Mouse (Mus musculus) limb, embryonic 12.5 days (tissue): Measurements from ENCODE around the gene Psmb2. TPM values are rescaled to one million over a fixed set of nuclear protein-coding genes. Genes with fewer than 3 reads are reported as not detected.

ENCODE experiments used
- ATAC-seq: fragments of 200-750 bp; cut with Nextera tagmentation; 2 replicates; pipeline ENCODE4 v1.8.0; 2017; ENCODE audit warnings: low read depth, moderate TSS enrichment; ENCODE audit not compliant: insufficient number of reproducible peaks, insufficient read depth, low FRiP score, low TSS enrichment
- H3K27ac ChIP-seq: fragments of 300-500 bp; sonication (generic); 2 replicates; pipeline ENCODE4 v1.5.1; 2016; ENCODE audit warnings: mild to moderate bottlenecking, moderate library complexity
- H3K27me3 ChIP-seq: fragments of 300-500 bp; sonication (generic); 2 replicates; pipeline ENCODE4 v1.6.1; 2016; ENCODE audit warnings: mild to moderate bottlenecking, moderate library complexity
- H3K36me3 ChIP-seq: fragments of 300-500 bp; sonication (generic); 2 replicates; pipeline ENCODE4 v1.6.1; 2016; ENCODE audit warnings: mild to moderate bottlenecking, moderate library complexity
- H3K4me1 ChIP-seq: fragments of 300-500 bp; sonication (generic); replicated peaks from 2 replicates; pipeline ENCODE4 v1.6.1; 2016
- H3K4me2 ChIP-seq: fragments of 300-500 bp; sonication (generic); 2 replicates; pipeline ENCODE4 v1.6.1; 2016; ENCODE audit warnings: mild to moderate bottlenecking, moderate library complexity
- H3K4me3 ChIP-seq: fragments of 300-500 bp; sonication (generic); replicated peaks from 2 replicates; pipeline ENCODE4 v1.5.1; 2016; ENCODE audit warnings: mild to moderate bottlenecking
- H3K9ac ChIP-seq: fragments of 300-500 bp; sonication (generic); replicated peaks from 2 replicates; pipeline ENCODE4 v1.6.1; 2016; ENCODE audit warnings: mild to moderate bottlenecking, moderate library complexity
- H3K9me3 ChIP-seq: fragments of 300-500 bp; sonication (generic); 2 replicates; pipeline ENCODE4 v1.6.1; 2016; ENCODE audit warnings: mild to moderate bottlenecking, moderate library complexity
- WGBS: fragments of 180-500 bp; shearing (Covaris S2); methylation state at CpG from one replicate; pipeline ENCODE4 v1.1.7; 2016; 5-methylcytosine and 5-hydroxymethylcytosine counted together
- polyA plus RNA-seq: library from polyadenylated mRNA; unstranded; fragments of >200 nt; fragmentation: Nextera tagmentation; extraction: Ambion mirVana; gene quantifications from 2 replicates; pipeline ENCODE4 v1.2.1, GENCODE M21; 2016

The Psmb2 gene
- polyA plus RNA-seq, 1 experiment from 2014 or later = 491 TPM

DNA sequence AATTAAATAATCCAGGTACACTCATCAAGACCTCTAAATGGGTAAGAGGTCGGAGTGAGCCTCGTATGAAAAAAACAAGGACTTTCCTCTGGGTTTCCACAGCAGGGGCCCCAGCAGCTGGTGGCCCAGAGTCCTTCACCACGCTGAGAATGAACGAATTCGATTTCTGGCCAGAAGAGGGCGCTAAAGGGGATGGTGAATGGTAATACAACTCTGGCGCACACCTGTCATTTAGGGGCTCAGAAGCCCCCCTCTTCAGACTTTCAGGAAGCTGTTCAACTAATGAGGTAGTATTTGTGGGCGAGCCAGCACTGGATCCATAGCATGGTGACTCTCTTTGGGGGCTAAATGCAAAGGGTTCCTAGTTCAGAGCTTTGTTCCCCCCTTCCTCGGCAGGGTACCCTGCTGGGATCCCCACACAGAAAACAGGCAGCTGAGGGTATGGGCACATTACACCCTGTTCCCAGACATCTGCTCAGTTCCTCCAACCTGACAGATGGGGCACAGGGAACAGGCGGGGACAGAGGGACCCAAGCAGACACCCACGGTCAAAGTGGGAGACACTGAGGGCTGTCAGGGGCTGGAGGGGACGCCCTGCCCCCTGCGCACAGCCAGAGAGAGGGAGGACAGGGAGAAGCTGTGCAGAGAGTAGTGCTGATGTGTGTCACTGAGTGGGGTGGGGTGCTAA lies 68.2 kb downstream of the Psmb2 start:
- Histone ChIP-seq H3K4me1 (peaks cover 33% of the 10 kb centered on the region), H3K4me2 (no peak overlapping the region), H3K27me3 (peaks cover 6% of the 10 kb centered on the region; the same call in 1 of the 2 replicates), H3K9me3 (no peaks in the 10 kb centered on the region), H3K27ac (peak overlapping the region; percentile 4; the same call in 1 of the 2 replicates), H3K9ac (no peak overlapping the region), H3K36me3 (peaks cover 64% of the 10 kb centered on the region), H3K4me3 (no peak overlapping the region)
- WGBS = 40% methylated on average over 13 of the region's 13 CpGs
- ATAC-seq = 0 out of 2 replicates have a peak, but pooled peaks have one; percentile 32

DNA sequence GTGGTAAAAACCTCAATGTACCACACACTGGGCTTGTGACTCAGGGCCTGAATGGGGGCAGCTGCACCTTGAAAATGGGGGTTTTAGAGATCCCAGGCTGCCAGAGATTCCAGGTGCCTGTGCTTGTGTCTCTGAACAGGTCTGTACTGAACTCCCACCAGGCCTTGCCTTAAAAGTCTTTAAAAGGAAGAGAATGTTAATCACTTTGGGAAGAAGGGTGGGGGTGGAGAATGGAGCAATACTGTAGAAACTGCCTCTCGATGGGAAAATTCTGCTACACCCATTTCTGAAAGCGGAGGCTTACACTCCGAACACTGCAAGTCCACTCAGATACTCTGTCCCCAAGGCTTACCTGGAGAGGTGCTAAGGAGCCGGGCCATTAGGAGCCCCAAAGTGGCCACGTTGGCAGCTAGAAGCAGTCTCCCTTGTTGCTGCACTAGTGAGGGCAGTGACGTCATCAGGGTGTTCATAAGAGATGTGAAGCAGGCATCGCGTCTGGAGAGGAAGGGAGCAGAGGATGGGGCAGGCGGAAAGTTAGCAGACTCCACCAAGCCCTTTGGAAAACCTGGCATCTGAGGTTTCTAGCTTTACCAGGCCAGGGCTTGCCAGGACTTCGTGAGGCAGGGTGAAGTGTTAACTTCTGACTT lies 68.9 kb downstream of the Psmb2 start:
- Histone ChIP-seq H3K9me3 (no peaks in the 10 kb centered on the region), H3K9ac (no peak overlapping the region), H3K4me2 (no peak overlapping the region), H3K36me3 (peaks cover 66% of the 10 kb centered on the region), H3K27me3 (peaks cover 6% of the 10 kb centered on the region; the same call in 1 of the 2 replicates), H3K4me1 (peaks cover 33% of the 10 kb centered on the region), H3K4me3 (no peak overlapping the region), H3K27ac (peak overlapping the region; percentile 4; the same call in 1 of the 2 replicates)
- 86% methylated on average over 10 of the region's 10 CpGs for WGBS
- ATAC-seq = no peak

DNA sequence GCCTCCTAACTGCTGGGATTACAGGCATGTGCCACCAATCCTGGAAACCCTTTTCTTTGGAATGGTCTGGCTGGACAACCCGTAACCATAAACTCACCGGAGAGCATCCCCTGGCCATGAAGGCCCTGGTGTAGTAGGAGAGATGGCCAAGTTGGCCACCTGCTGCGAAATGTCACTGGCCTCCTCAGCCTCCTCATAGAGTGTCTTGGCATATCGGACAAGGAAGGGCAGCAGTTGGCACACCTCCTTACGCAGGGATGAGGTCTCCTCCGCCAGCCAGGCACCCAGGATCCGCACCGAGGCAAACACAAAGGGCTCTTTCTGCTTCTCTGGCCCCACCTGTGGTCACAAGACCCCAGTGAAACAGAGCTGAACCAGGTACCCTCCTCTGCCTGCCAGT lies 71.0 kb downstream of the Psmb2 start:
- Histone ChIP-seq H3K4me3 (no peak overlapping the region), H3K4me1 (peaks cover 42% of the 10 kb centered on the region), H3K9me3 (no peaks in the 10 kb centered on the region), H3K27me3 (no peaks in the 10 kb centered on the region), H3K9ac (0 out of 2 replicates have a peak overlapping the region, but pooled peaks have one; percentile 18), H3K27ac (no peak overlapping the region), H3K4me2 (no peak overlapping the region), H3K36me3 (peaks cover 66% of the 10 kb centered on the region)
- no peak for ATAC-seq
- WGBS = 93% methylated on average over 8 of the region's 8 CpGs

DNA sequence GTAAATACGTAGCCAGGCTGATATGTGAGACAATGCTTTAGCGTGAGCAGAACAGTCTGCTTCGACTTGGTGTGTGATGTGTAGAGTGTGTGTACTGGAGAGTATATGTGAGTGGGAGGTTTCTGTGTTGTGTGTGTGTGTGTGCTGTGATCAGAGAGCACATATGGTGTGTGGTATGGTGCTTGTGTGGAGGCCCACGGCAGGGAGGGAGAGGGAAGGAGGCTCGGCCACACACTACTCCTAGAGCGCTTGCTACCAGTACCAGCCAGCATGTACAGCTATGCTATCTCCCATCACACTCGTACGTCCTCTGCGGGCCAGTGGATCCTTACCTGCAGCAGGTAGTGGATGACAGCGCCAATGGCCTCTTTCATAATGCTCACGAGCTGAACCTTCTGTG lies 72.1 kb downstream of the Psmb2 start:
- H3K36me3 ChIP-seq = peaks cover 61% of the 10 kb centered on the region
- H3K4me3 ChIP-seq = no peak overlapping the region
- H3K27me3 ChIP-seq = no peaks in the 10 kb centered on the region
- ATAC-seq = no peak
- H3K9me3 ChIP-seq = no peaks in the 10 kb centered on the region
- H3K9ac ChIP-seq = no peak overlapping the region; the same call in 1 of the 2 replicates
- H3K4me2 ChIP-seq = no peak overlapping the region
- no peak overlapping the region for H3K27ac ChIP-seq
- peaks cover 34% of the 10 kb centered on the region for H3K4me1 ChIP-seq
- WGBS = 86% methylated on average over 11 of the region's 11 CpGs

GRCm38 (mm10) chr4:126750046-126750683 lies 72.7 kb downstream of the Psmb2 start:
- no peak overlapping the region for H3K4me2 ChIP-seq
- H3K4me3 ChIP-seq = no peak overlapping the region
- no peak for ATAC-seq
- WGBS = 90% methylated on average over 26 of the region's 26 CpGs
- peaks cover 55% of the 10 kb centered on the region for H3K36me3 ChIP-seq
- no peak overlapping the region for H3K9ac ChIP-seq
- H3K4me1 ChIP-seq = peaks cover 35% of the 10 kb centered on the region
- H3K27me3 ChIP-seq = no peaks in the 10 kb centered on the region
- no peak overlapping the region for H3K27ac ChIP-seq
- no peaks in the 10 kb centered on the region for H3K9me3 ChIP-seq

DNA sequence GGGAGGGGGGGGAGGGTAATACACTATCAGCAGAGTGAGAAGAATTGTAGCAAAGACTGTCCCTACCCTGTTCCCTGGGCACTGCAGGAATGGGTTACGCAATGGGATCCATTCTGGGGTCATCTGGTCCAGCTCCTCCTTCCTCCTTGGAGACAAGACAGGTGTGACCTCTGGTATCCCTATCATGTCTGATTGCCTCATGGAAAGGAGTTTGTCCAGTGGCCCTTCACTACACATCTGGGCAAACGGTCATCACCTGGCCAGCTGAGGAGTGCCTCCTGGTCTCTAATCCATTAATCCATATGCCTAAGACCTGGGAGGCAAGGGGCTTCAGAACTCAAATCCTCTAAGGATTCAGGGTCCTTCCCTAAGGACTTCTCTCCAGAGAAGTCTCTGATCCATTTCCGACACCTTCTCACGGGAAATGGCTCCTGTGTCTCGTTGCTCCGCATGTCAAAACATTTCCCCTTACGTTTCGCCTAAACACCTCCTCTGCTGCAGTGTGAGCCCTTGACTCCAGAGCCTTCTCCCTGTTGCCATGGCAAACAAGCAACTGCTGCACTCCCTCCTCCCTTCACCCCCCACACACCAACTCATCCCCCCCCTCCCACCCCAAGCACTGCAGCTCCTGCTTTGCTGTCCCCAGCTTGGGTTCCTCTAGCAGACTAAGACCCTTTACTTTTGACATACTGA lies 73.6 kb downstream of the Psmb2 start:
- Histone ChIP-seq H3K4me2 (peak overlapping the region; percentile 98), H3K27ac (no peak overlapping the region), H3K4me3 (no peak overlapping the region), H3K36me3 (peaks cover 47% of the 10 kb centered on the region), H3K27me3 (no peaks in the 10 kb centered on the region), H3K9me3 (no peaks in the 10 kb centered on the region), H3K9ac (peak overlapping the region; percentile 71; the same call in 1 of the 2 replicates), H3K4me1 (peaks cover 35% of the 10 kb centered on the region)
- WGBS = 78% methylated on average over 8 of the region's 8 CpGs
- ATAC-seq = no peak

DNA sequence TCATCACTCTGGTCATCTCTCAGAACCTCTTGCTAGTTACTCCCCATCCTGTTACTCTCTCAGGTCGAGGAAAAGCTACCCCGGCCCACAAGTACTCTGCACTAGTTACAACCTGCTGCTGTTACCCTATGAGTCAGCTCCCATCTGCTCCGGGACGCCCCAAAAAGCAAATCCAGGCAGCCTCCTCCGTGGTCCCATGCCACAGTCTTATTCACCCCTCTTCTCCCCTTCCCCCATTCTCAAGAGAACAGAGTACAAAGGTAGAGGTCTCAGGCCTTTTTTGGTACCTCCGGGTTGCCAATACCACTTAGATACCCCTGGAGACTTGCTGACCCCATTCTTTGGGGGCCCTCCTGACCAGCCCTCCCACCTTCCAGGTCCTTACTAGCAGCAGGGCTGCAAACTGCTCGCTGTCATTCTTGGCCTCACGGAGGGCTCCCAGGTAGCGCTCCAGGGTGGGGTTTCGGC lies 74.2 kb downstream of the Psmb2 start:
- H3K27ac ChIP-seq = no peak overlapping the region
- H3K9ac ChIP-seq = peak overlapping the region; percentile 71
- WGBS = 59% methylated on average over 10 of the region's 10 CpGs
- no peaks in the 10 kb centered on the region for H3K27me3 ChIP-seq
- H3K4me2 ChIP-seq = peak overlapping the region; percentile 98
- peaks cover 35% of the 10 kb centered on the region for H3K4me1 ChIP-seq
- no peak for ATAC-seq
- H3K9me3 ChIP-seq = no peaks in the 10 kb centered on the region
- H3K4me3 ChIP-seq = peak overlapping the region; percentile 90
- H3K36me3 ChIP-seq = peaks cover 41% of the 10 kb centered on the region

GRCm38 (mm10) chr4:126752024-126752607 lies 74.7 kb downstream of the Psmb2 start:
- H3K27ac ChIP-seq = no peak overlapping the region
- H3K36me3 ChIP-seq = peaks cover 40% of the 10 kb centered on the region
- H3K9me3 ChIP-seq = no peaks in the 10 kb centered on the region
- H3K4me2 ChIP-seq = peak overlapping the region; percentile 98
- peaks cover 35% of the 10 kb centered on the region for H3K4me1 ChIP-seq
- H3K27me3 ChIP-seq = no peaks in the 10 kb centered on the region
- H3K4me3 ChIP-seq = peak overlapping the region; percentile 90
- ATAC-seq = no peak
- peak overlapping the region; percentile 71 for H3K9ac ChIP-seq
- WGBS = 8% methylated on average over 13 of the region's 13 CpGs

DNA sequence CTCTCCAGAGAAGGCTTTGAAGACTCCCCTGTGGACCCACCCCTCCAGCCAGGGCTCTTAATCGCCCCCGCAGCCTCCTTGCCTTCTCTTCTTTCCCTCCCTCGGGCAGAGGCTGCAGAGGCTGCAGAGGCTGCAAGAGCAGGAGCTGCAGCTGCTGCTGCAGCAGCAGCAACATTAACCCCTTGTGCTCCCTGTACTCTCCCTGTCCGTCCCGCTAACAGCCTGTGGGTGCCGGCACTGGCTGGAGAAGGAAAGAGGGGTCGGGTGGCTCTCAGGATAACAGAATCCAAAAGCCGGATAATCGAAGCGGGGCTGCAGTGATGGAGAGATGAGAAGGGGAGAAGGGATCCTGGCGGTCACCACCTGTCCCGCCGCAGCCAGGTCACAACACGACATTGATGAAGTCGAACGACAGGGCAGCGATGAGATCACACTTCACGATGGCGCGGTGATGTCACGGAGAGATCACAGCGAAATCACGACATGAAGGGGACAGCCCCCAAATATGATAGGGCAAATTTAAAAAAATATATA lies 75.2 kb downstream of the Psmb2 start:
- H3K27ac ChIP-seq = peak overlapping the region; percentile 95
- no peak for ATAC-seq
- WGBS = under 1% methylated on average over 23 of the region's 23 CpGs
- H3K36me3 ChIP-seq = peaks cover 38% of the 10 kb centered on the region
- H3K27me3 ChIP-seq = no peaks in the 10 kb centered on the region
- H3K4me3 ChIP-seq = peak overlapping the region; percentile 90
- peaks cover 35% of the 10 kb centered on the region for H3K4me1 ChIP-seq
- peak overlapping the region; percentile 98 for H3K4me2 ChIP-seq
- H3K9me3 ChIP-seq = no peaks in the 10 kb centered on the region
- H3K9ac ChIP-seq = peak overlapping the region; percentile 71
